Mouse (Mus musculus): Measurements from ENCODE around the gene Vmn1r116. TPM values are rescaled to one million over a fixed set of nuclear protein-coding genes. Genes with fewer than 3 reads are reported as not detected.
"Not testable (repeated sequence)": the region's sequence is repeated elsewhere in the genome, so short reads cannot be mapped to it uniquely, and the experiment has no call there.

The Vmn1r116 gene
- total RNA-seq (2012; rRNA removed): not detected in 2 replicates
- polyA plus RNA-seq (2012; ENCODE audit: insufficient read depth in 1 of 2, insufficient read length in 2 of 2, low read depth in 1 of 2, low replicate concordance in 2 of 2, missing spikeins in 1 of 2): not detected

GRCm38 (mm10) chr7:20871956-20872355 lies at the start of gene Vmn1r116:
TSS of gene Vmn1r116 (plus strand) at chr7:20872256.
- not testable (repeated sequence) for H3K27ac ChIP-seq (ENCODE audit: control insufficient read depth, low read depth, low read length); H3K36me3 ChIP-seq (ENCODE audit: control insufficient read depth in 1 of 2, insufficient read depth in 2 of 2, low read length in 2 of 2); H3K4me1 ChIP-seq (ENCODE audit: control insufficient read depth in 1 of 2, insufficient read depth in 2 of 2, low read length in 2 of 2); H3K79me2 ChIP-seq (ENCODE audit: control insufficient read depth, insufficient read depth, low read length, poor library complexity); DNase-seq (ENCODE audit: low read depth, low spot score); H3K27me3 ChIP-seq (ENCODE audit: control insufficient read depth in 1 of 2, insufficient read depth in 2 of 2, low read length in 2 of 2); H3K9me3 ChIP-seq (replicated peaks; ENCODE audit: insufficient read depth, low read length); H3K9ac ChIP-seq (ENCODE audit: control insufficient read depth, low read depth, low read length, poor library complexity, severe bottlenecking); H3K4me3 ChIP-seq (ENCODE audit: control insufficient read depth in 1 of 2, insufficient read depth in 1 of 2, low read depth in 2 of 2, low read length in 2 of 2)

GRCm38 (mm10) chr7:20844885-20845284 lies 27.2 kb upstream of the Vmn1r116 start, which contains the start of gene Vmn1r115:
TSS of gene Vmn1r115 (minus strand) at chr7:20844985.
- H3K4me1 ChIP-seq (ENCODE audit: control insufficient read depth in 1 of 2, insufficient read depth in 2 of 2, low read length in 2 of 2); H3K27me3 ChIP-seq (ENCODE audit: control insufficient read depth in 1 of 2, insufficient read depth in 2 of 2, low read length in 2 of 2); H3K79me2 ChIP-seq (ENCODE audit: control insufficient read depth, insufficient read depth, low read length, poor library complexity); H3K9me3 ChIP-seq (replicated peaks; ENCODE audit: insufficient read depth, low read length); H3K4me3 ChIP-seq (ENCODE audit: control insufficient read depth in 1 of 2, insufficient read depth in 1 of 2, low read depth in 2 of 2, low read length in 2 of 2); H3K36me3 ChIP-seq (ENCODE audit: control insufficient read depth in 1 of 2, insufficient read depth in 2 of 2, low read length in 2 of 2); H3K9ac ChIP-seq (ENCODE audit: control insufficient read depth, low read depth, low read length, poor library complexity, severe bottlenecking); DNase-seq (ENCODE audit: low read depth, low spot score); H3K27ac ChIP-seq (ENCODE audit: control insufficient read depth, low read depth, low read length): not testable (repeated sequence)

- H3K79me2 ChIP-seq (ENCODE audit: control insufficient read depth, insufficient read depth, low read length, poor library complexity); H3K9ac ChIP-seq (ENCODE audit: control insufficient read depth, low read depth, low read length, poor library complexity, severe bottlenecking); H3K27ac ChIP-seq (ENCODE audit: control insufficient read depth, low read depth, low read length); H3K9me3 ChIP-seq (replicated peaks; ENCODE audit: insufficient read depth, low read length); H3K36me3 ChIP-seq (ENCODE audit: control insufficient read depth in 1 of 2, insufficient read depth in 2 of 2, low read length in 2 of 2); DNase-seq (ENCODE audit: low read depth, low spot score); H3K27me3 ChIP-seq (ENCODE audit: control insufficient read depth in 1 of 2, insufficient read depth in 2 of 2, low read length in 2 of 2); H3K4me3 ChIP-seq (ENCODE audit: control insufficient read depth in 1 of 2, insufficient read depth in 1 of 2, low read depth in 2 of 2, low read length in 2 of 2); H3K4me1 ChIP-seq (ENCODE audit: control insufficient read depth in 1 of 2, insufficient read depth in 2 of 2, low read length in 2 of 2): not testable (repeated sequence)
Measured at GRCm38 (mm10) chr7:20884021-20884420, 12.0 kb downstream of the Vmn1r116 start, which contains the start of gene Vmn1r117. TSS of gene Vmn1r117 (minus strand) at chr7:20884121.

GRCm38 (mm10) chr7:20912247-20912646 lies 40.2 kb downstream of the Vmn1r116 start, which contains the start of gene Vmn1r118:
TSS of gene Vmn1r118 (minus strand) at chr7:20912347.
- H3K4me1 ChIP-seq (ENCODE audit: control insufficient read depth in 1 of 2, insufficient read depth in 2 of 2, low read length in 2 of 2); H3K9me3 ChIP-seq (replicated peaks; ENCODE audit: insufficient read depth, low read length); H3K36me3 ChIP-seq (ENCODE audit: control insufficient read depth in 1 of 2, insufficient read depth in 2 of 2, low read length in 2 of 2); H3K4me3 ChIP-seq (ENCODE audit: control insufficient read depth in 1 of 2, insufficient read depth in 1 of 2, low read depth in 2 of 2, low read length in 2 of 2); H3K79me2 ChIP-seq (ENCODE audit: control insufficient read depth, insufficient read depth, low read length, poor library complexity); H3K27ac ChIP-seq (ENCODE audit: control insufficient read depth, low read depth, low read length); DNase-seq (ENCODE audit: low read depth, low spot score); H3K27me3 ChIP-seq (ENCODE audit: control insufficient read depth in 1 of 2, insufficient read depth in 2 of 2, low read length in 2 of 2); H3K9ac ChIP-seq (ENCODE audit: control insufficient read depth, low read depth, low read length, poor library complexity, severe bottlenecking): not testable (repeated sequence)

Other genes starting within 250 kb of the Vmn1r116 start
- gene Vmn1r107, start 203.3 kb upstream of the Vmn1r116 start, total RNA-seq (2012; rRNA removed): not detected in 2 replicates
- gene Vmn1r107, start 203.3 kb upstream of the Vmn1r116 start, polyA plus RNA-seq (2012; ENCODE audit: insufficient read depth in 1 of 2, insufficient read length in 2 of 2, low read depth in 1 of 2, low replicate concordance in 2 of 2, missing spikeins in 1 of 2): not detected
- gene Vmn1r111, start 169.0 kb upstream of the Vmn1r116 start, total RNA-seq (2012; rRNA removed): not detected in 2 replicates
- not detected for gene Vmn1r111, start 169.0 kb upstream of the Vmn1r116 start, polyA plus RNA-seq (2012; ENCODE audit: insufficient read depth in 1 of 2, insufficient read length in 2 of 2, low read depth in 1 of 2, low replicate concordance in 2 of 2, missing spikeins in 1 of 2)
- not detected in 2 replicates for gene Gm10668, start 141.6 kb upstream of the Vmn1r116 start, total RNA-seq (2012; rRNA removed)
- not detected for gene Gm10668, start 141.6 kb upstream of the Vmn1r116 start, polyA plus RNA-seq (2012; ENCODE audit: insufficient read depth in 1 of 2, insufficient read length in 2 of 2, low read depth in 1 of 2, low replicate concordance in 2 of 2, missing spikeins in 1 of 2)
- not detected in 2 replicates for gene Vmn1r112, start 101.1 kb upstream of the Vmn1r116 start, total RNA-seq (2012; rRNA removed)
- gene Vmn1r112, start 101.1 kb upstream of the Vmn1r116 start, polyA plus RNA-seq (2012; ENCODE audit: insufficient read depth in 1 of 2, insufficient read length in 2 of 2, low read depth in 1 of 2, low replicate concordance in 2 of 2, missing spikeins in 1 of 2): not detected
- gene Vmn1r113, start 85.0 kb upstream of the Vmn1r116 start, total RNA-seq (2012; rRNA removed): not detected in 2 replicates
- not detected for gene Vmn1r113, start 85.0 kb upstream of the Vmn1r116 start, polyA plus RNA-seq (2012; ENCODE audit: insufficient read depth in 1 of 2, insufficient read length in 2 of 2, low read depth in 1 of 2, low replicate concordance in 2 of 2, missing spikeins in 1 of 2)
- not detected in 2 replicates for gene Vmn1r114, start 60.1 kb upstream of the Vmn1r116 start, total RNA-seq (2012; rRNA removed)
- not detected for gene Vmn1r114, start 60.1 kb upstream of the Vmn1r116 start, polyA plus RNA-seq (2012; ENCODE audit: insufficient read depth in 1 of 2, insufficient read length in 2 of 2, low read depth in 1 of 2, low replicate concordance in 2 of 2, missing spikeins in 1 of 2)
- not detected in 2 replicates for gene Vmn1r115, start 27.3 kb upstream of the Vmn1r116 start, total RNA-seq (2012; rRNA removed)
- not detected for gene Vmn1r115, start 27.3 kb upstream of the Vmn1r116 start, polyA plus RNA-seq (2012; ENCODE audit: insufficient read depth in 1 of 2, insufficient read length in 2 of 2, low read depth in 1 of 2, low replicate concordance in 2 of 2, missing spikeins in 1 of 2)
- gene Vmn1r117, start 11.9 kb downstream of the Vmn1r116 start, total RNA-seq (2012; rRNA removed): not detected in 2 replicates
- not detected for gene Vmn1r117, start 11.9 kb downstream of the Vmn1r116 start, polyA plus RNA-seq (2012; ENCODE audit: insufficient read depth in 1 of 2, insufficient read length in 2 of 2, low read depth in 1 of 2, low replicate concordance in 2 of 2, missing spikeins in 1 of 2)
- gene Vmn1r118, start 40.1 kb downstream of the Vmn1r116 start, total RNA-seq (2012; rRNA removed): not detected in 2 replicates
- gene Vmn1r118, start 40.1 kb downstream of the Vmn1r116 start, polyA plus RNA-seq (2012; ENCODE audit: insufficient read depth in 1 of 2, insufficient read length in 2 of 2, low read depth in 1 of 2, low replicate concordance in 2 of 2, missing spikeins in 1 of 2): not detected
- not detected in 2 replicates for gene Vmn1r119, start 140.2 kb downstream of the Vmn1r116 start, total RNA-seq (2012; rRNA removed)
- not detected for gene Vmn1r119, start 140.2 kb downstream of the Vmn1r116 start, polyA plus RNA-seq (2012; ENCODE audit: insufficient read depth in 1 of 2, insufficient read length in 2 of 2, low read depth in 1 of 2, low replicate concordance in 2 of 2, missing spikeins in 1 of 2)
- not detected in 2 replicates for gene Vmn1r120, start 181.5 kb downstream of the Vmn1r116 start, total RNA-seq (2012; rRNA removed)
- gene Vmn1r120, start 181.5 kb downstream of the Vmn1r116 start, polyA plus RNA-seq (2012; ENCODE audit: insufficient read depth in 1 of 2, insufficient read length in 2 of 2, low read depth in 1 of 2, low replicate concordance in 2 of 2, missing spikeins in 1 of 2): not detected
- not detected in 2 replicates for gene Vmn1r121, start 226.3 kb downstream of the Vmn1r116 start, total RNA-seq (2012; rRNA removed)
- gene Vmn1r121, start 226.3 kb downstream of the Vmn1r116 start, polyA plus RNA-seq (2012; ENCODE audit: insufficient read depth in 1 of 2, insufficient read length in 2 of 2, low read depth in 1 of 2, low replicate concordance in 2 of 2, missing spikeins in 1 of 2): not detected